Comparison of ENCODE assay signal across 23 mouse cellular contexts in the genomic region with DNA sequence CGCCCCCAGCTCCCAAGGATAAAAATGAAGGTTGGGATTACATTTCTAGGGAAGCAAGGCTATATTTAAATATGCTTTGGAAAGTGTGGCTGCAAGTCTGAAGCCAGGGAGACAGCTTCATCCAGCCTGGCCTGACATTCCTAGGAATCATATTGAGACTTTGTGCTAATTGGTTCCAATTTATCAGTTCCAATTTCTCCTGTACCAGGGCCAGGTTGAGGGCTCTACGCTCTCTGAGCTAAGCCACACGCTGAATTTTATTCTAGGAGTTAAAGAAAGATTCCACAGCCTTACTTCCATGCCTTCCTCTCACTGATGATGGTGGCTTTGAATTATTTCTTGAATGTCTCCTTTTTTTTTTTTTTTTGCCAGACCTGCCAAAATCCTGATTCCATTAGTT. TPM values are rescaled to one million over a fixed set of nuclear protein-coding genes. Genes with fewer than 3 reads are reported as not detected.
DNase-seq lines count a peak whose midpoint lies in the region; ATAC-seq and TF ChIP-seq lines count a peak whose summit lies in the region.
"Had no signal": no experiment of that assay in that cellular context is flagged by ENCODE, and none has a peak within 500 bp of the region (broad histone marks: within the 10 kb centered on the region; RNA-seq: fewer than 3 reads in every experiment).

No protein-coding gene starts in this region.

- no peak overlapping the region for H3K4me2 ChIP-seq in forebrain, embryonic 15.5 days (replicated peaks)
- 0 out of 2 replicates have a peak overlapping the region, but pooled peaks have one; percentile 50 for H3K4me2 ChIP-seq in heart, embryonic 13.5 days
- H3K4me2 ChIP-seq in forebrain, embryonic 16.5 days (ENCODE audit: low read length), result no peak overlapping the region

- TF ChIP-seq POLR2A in brain, embryonic 14.5 days (IDR thresholded peaks at IDR 0.05; ENCODE audit: borderline replicate concordance, extremely low read depth, insufficient read depth, insufficient read length, poor library complexity, severe bottlenecking), result no peak

- H3K36me3 ChIP-seq in forebrain, embryonic 15.5 days, result no peaks in the 10 kb centered on the region
- H3K36me3 ChIP-seq in forebrain, embryonic 10.5 days (replicated peaks), result no peaks in the 10 kb centered on the region
- no peaks in the 10 kb centered on the region for H3K36me3 ChIP-seq in heart, embryonic 13.5 days
- no peaks in the 10 kb centered on the region for H3K36me3 ChIP-seq in forebrain, embryonic 16.5 days (ENCODE audit: control insufficient read depth, insufficient read depth)
- H3K36me3 ChIP-seq: heart, embryonic 15.5 days; hindbrain, embryonic 12.5 days; hindbrain, embryonic 15.5 days had no signal

- H3K4me1 ChIP-seq in forebrain, embryonic 15.5 days, result peaks cover 26% of the 10 kb centered on the region
- H3K4me1 ChIP-seq in forebrain, embryonic 10.5 days, result peaks cover 49% of the 10 kb centered on the region
- H3K4me1 ChIP-seq in heart, embryonic 13.5 days, result peaks cover 35% of the 10 kb centered on the region
- peaks cover 18% of the 10 kb centered on the region for H3K4me1 ChIP-seq in forebrain, embryonic 16.5 days (replicated peaks; ENCODE audit: control insufficient read depth, insufficient read depth, low read length)

- peak; percentile 35; the same call in 1 of the 2 replicates for ATAC-seq in forebrain, embryonic 15.5 days (replicated peaks)
- no peak for ATAC-seq in heart, embryonic 13.5 days (ENCODE audit: extremely low read depth, insufficient number of reproducible peaks, low FRiP score, low TSS enrichment)
- ATAC-seq in forebrain, embryonic 16.5 days, result peak; percentile 50
- ATAC-seq: CD4-positive, CD25-positive, alpha-beta regulatory T cell, adult 4 months; intestine, postnatal 0 days had no signal

- WGBS in forebrain, embryonic 15.5 days, result 70% methylated on average over 3 of the region's 3 CpGs
- whole genome bisulfite sequencing in forebrain, embryonic 10.5 days, result 65% methylated on average over 3 of the region's 3 CpGs
- WGBS in heart, embryonic 13.5 days, result 62% methylated on average over 3 of the region's 3 CpGs
- WGBS in forebrain, embryonic 16.5 days, result 54% methylated on average over 3 of the region's 3 CpGs

- no peaks in the 10 kb centered on the region for H3K27me3 ChIP-seq in forebrain, embryonic 15.5 days
- H3K27me3 ChIP-seq in forebrain, embryonic 10.5 days (ENCODE audit: poor library complexity, severe bottlenecking), result peaks cover 47% of the 10 kb centered on the region
- no peaks in the 10 kb centered on the region for H3K27me3 ChIP-seq in heart, embryonic 13.5 days (replicated peaks)
- H3K27me3 ChIP-seq in forebrain, embryonic 16.5 days (replicated peaks; ENCODE audit: control insufficient read depth, insufficient read depth, low read length), result no peaks in the 10 kb centered on the region
- H3K27me3 ChIP-seq: heart, embryonic 15.5 days; hindbrain, embryonic 12.5 days; hindbrain, embryonic 15.5 days had no signal

- peak overlapping the region; percentile 64 for H3K27ac ChIP-seq in forebrain, embryonic 15.5 days (replicated peaks)
- H3K27ac ChIP-seq in forebrain, embryonic 10.5 days, result no peak overlapping the region
- H3K27ac ChIP-seq in heart, embryonic 13.5 days (replicated peaks), result no peak overlapping the region
- no peak overlapping the region for H3K27ac ChIP-seq in forebrain, embryonic 16.5 days (ENCODE audit: low read length)
- H3K27ac ChIP-seq: heart, embryonic 15.5 days; hindbrain, embryonic 15.5 days had no signal

- H3K9me3 ChIP-seq in forebrain, embryonic 15.5 days, result no peaks in the 10 kb centered on the region
- no peaks in the 10 kb centered on the region for H3K9me3 ChIP-seq in forebrain, embryonic 10.5 days
- H3K9me3 ChIP-seq in heart, embryonic 13.5 days, result no peaks in the 10 kb centered on the region
- H3K9me3 ChIP-seq in forebrain, embryonic 16.5 days (ENCODE audit: control insufficient read depth, low read length), result no peaks in the 10 kb centered on the region
- H3K9me3 ChIP-seq: heart, embryonic 15.5 days; hindbrain, embryonic 12.5 days; hindbrain, embryonic 15.5 days had no signal

- no peak overlapping the region for H3K4me3 ChIP-seq in forebrain, embryonic 15.5 days
- no peak overlapping the region for H3K4me3 ChIP-seq in forebrain, embryonic 10.5 days
- H3K4me3 ChIP-seq in heart, embryonic 13.5 days, result no peak overlapping the region
- H3K4me3 ChIP-seq in forebrain, embryonic 16.5 days (replicated peaks; ENCODE audit: low read length), result no peak overlapping the region
- H3K4me3 ChIP-seq: heart, embryonic 15.5 days; hindbrain, embryonic 12.5 days; hindbrain, embryonic 15.5 days had no signal

- DNase-seq in forebrain, embryonic 10.5 days (ENCODE audit: extremely low spot score, low spot score), result no peak
- DNase-seq in heart, adult 8-10 months (ENCODE audit: low spot score), result no peak
- DNase-seq in brain, embryonic 14.5 days (ENCODE audit: low read depth), result peak; percentile 57
- DNase-seq in ovary, postnatal 36 days (ENCODE audit: low spot score), result no peak
- DNase-seq: adrenal gland, adult 2 months; adrenal gland, postnatal 14 days; cerebellum, adult 11-12 months; cerebellum, adult 9-10 months; cerebellum, postnatal 14 days; gastrocnemius, postnatal 25 days; heart, adult 18-20 months; heart, postnatal 14 days; kidney, adult 2 months had no signal

- TF ChIP-seq CTCF in brain, embryonic 14.5 days (IDR thresholded peaks at IDR 0.05; ENCODE audit: borderline replicate concordance, extremely low read depth, insufficient read depth, insufficient read length), result no peak

- H3K9ac ChIP-seq in forebrain, embryonic 15.5 days (replicated peaks), result no peak overlapping the region
- H3K9ac ChIP-seq in heart, embryonic 13.5 days, result no peak overlapping the region
- H3K9ac ChIP-seq in forebrain, embryonic 16.5 days (replicated peaks; ENCODE audit: low read depth, low read length), result no peak overlapping the region
- H3K9ac ChIP-seq: heart, embryonic 15.5 days; hindbrain, embryonic 15.5 days had no signal

RNA-seq across cellular contexts. Expression of gene Nog, which starts 15.6 kb away (rescaled TPM):
- polyA plus RNA-seq in forebrain, embryonic 15.5 days (2015; fragmentation: Nextera tagmentation; extraction: Ambion mirVana), result 3.6 and 4.3 TPM in 2 replicates
- 3.5 and 3.6 TPM in 2 replicates for polyA plus RNA-seq in forebrain, embryonic 10.5 days (2016; fragmentation: Nextera tagmentation; extraction: Ambion mirVana)
- 0.47 and 0.55 TPM in 2 replicates for polyA plus RNA-seq in heart, embryonic 13.5 days (2015; fragmentation: Nextera tagmentation; extraction: Ambion mirVana)
- under 1 TPM in 3 of 4 experiments, not detected in 1; 0.19 to 0.52 (median 0.52) TPM for total RNA-seq in heart, adult 8-10 months (2022)
- polyA plus RNA-seq in brain, embryonic 14.5 days (2012; rRNA removed), result 8.8 and 10.5 TPM in 2 replicates
- polyA plus RNA-seq in forebrain, embryonic 16.5 days (2015; fragmentation: Nextera tagmentation; extraction: Ambion mirVana), result 1.7 and 2.3 TPM in 2 replicates
- total RNA-seq: hematopoietic stem cell, adult 5-6 weeks; MEL had no signal
- polyA plus RNA-seq: CD4-positive, CD25-positive, alpha-beta regulatory T cell, adult 4 months had no signal
